Mouse (Mus musculus) right cerebral cortex, adult 18-20 months (tissue): ENCODE results near the gene Aven.

ENCODE experiments used
- DNase-seq: peaks from one replicate; pipeline ENCODE4 v3.0.0; 2022; ENCODE audit warnings: mixed read lengths

Aven gene

DNA sequence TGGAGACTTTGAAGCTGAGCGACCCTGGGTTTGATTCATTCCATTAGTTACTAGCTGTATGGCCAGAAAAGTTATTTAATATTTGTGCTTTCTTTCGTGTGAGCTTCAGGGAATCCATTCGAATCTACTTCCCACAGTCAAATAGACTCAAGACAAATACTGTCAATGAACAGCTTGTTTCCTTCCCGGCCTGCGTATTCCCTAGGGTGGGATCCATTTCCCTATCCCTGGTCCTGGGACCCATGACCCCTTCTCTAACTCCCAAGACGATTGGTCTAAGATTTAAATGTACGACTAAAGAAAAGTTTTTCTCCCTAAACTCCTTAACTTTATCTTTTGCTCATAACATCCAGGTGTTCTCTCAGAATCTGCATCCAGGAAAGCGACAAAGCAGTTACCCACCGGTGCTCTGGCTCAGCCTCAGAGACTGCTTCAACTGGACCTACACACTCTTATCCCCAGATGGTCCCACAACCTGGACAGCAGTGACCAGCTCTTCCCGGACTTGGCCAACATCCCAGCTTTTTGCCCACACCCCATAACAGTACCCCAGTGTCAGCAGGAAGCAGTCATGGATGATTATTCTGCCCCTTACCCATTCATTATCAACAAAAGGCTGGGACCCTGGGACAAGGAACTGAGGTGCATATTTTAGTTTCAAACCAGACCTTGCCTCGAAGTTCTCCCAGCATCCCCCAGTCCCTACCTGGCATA, 2.1 kb upstream of the Aven start:
- DNase-seq, result no peak

- no peak for DNase-seq
Observed at GRCm38 (mm10) chr2:112491629-112492028, 1.1 kb upstream of the Aven start.

DNA sequence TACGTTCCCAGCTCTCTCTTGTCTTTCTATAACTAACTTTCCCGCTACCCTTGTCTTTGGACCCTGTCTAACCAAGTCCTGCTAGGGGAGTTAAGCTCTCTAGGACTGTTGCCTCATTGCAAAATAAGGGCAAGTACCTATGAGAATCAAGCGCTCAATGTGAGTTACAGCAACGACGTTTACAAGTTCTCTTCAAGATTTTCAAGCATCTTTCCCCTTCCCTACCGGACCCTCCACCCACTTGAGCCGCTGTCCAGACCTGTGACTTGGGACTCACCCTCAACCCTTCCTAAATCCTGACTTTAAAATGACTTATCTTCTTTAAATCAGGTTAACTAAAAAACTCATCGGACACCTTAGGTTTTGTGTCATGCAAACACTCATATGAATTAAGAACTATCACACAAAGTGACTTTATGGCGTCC, 321 bp upstream of the Aven start:
- DNase-seq, result no peak

- DNase-seq, result no peak
Observed at GRCm38 (mm10) chr2:112493539-112494260, 936 bp downstream of the Aven start.

DNA sequence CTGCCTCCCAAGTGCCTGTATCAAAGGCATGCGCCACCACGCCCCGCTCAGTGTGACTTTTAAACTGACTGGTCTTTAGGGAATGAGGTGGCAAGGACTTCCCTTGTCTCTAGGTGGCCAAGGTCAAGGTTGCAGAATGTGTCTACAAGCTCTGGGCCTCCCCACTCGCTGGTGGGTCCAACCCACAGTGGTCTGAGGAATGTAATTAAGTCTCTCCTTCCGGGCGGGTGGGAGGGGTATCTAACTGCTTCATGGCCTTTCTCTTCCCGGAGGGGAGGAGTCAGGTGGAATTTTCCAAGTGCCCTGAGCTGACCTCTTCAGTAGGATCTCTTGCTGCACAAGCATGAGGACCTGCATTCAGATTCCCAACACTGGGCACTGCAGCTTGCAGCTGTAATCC, 5.1 kb downstream of the Aven start:
- no peak for DNase-seq

- DNase-seq, result peak; percentile 82
Observed at GRCm38 (mm10) chr2:112501209-112501608, 8.4 kb downstream of the Aven start.

DNA sequence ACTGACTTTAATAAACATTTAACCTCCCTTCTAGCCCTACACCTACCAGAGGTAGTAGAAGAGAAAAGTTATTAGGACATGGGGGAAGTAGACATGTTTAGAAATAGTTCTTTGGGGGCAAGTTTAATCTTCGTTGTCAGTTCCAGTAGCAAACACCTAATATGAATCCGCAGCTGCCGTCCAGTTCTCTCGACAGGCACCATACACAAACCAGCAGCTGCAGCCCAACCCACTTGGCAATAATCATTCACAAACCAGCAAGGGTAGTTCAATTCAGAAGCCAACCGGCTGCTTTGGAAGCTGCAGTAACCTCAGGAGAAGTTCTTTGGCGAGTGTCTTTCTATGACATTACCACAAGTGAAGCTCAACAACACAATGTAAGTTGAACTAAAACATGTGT, 11.2 kb downstream of the Aven start:
- no peak for DNase-seq

GRCm38 (mm10) chr2:112506841-112507435, 14.2 kb downstream of the Aven start:
- no peak for DNase-seq

GRCm38 (mm10) chr2:112507444-112507843, 14.7 kb downstream of the Aven start:
- no peak for DNase-seq

GRCm38 (mm10) chr2:112510140-112510539, 17.4 kb downstream of the Aven start:
- DNase-seq, result no peak

- no peak for DNase-seq
Observed at GRCm38 (mm10) chr2:112513036-112513435, 20.3 kb downstream of the Aven start.

DNA sequence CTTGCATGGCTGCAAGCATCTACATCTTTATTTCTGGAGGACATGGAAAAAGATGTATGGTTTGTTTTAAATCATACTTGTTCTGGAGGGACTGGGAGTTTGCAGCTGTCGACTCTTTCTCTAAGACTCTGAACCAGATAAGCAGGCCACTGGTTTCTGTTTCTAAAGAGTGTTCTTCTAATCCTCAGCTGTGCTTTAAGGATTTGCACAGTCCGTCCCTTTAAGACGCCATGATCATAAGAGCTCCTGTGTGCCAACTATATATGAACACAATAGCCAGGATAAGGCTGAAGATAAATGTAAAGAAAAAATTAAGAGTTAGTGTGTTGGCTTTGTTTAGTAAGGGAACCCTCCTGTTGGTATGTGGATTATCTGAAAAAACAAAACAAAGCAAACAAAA, 24.0 kb downstream of the Aven start:
- no peak for DNase-seq

GRCm38 (mm10) chr2:112517218-112517617, 24.5 kb downstream of the Aven start:
- DNase-seq, result no peak

DNA sequence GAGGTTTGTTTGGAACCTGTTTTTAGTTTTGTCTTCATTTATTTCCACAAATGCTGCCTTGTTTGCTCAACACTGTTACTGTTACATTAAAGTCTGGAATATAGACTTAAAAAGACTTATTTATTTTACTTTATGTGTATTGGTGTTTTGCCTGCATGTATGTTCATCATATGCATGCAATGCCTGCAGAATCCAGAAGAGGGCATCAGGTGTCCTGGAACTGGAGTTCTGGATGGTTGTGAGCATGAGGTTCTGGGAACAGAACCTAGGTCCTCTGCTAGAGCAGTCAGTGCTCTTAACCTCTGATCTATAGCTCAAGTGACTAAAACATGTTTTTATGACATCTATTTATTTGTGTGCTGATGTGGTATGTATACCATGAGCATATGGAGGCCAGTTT, 25.8 kb downstream of the Aven start:
- no peak for DNase-seq

- no peak for DNase-seq
Observed at GRCm38 (mm10) chr2:112520526-112521482, 28.0 kb downstream of the Aven start.

- DNase-seq, result no peak
Observed at GRCm38 (mm10) chr2:112526933-112527332, 34.2 kb downstream of the Aven start.

DNA sequence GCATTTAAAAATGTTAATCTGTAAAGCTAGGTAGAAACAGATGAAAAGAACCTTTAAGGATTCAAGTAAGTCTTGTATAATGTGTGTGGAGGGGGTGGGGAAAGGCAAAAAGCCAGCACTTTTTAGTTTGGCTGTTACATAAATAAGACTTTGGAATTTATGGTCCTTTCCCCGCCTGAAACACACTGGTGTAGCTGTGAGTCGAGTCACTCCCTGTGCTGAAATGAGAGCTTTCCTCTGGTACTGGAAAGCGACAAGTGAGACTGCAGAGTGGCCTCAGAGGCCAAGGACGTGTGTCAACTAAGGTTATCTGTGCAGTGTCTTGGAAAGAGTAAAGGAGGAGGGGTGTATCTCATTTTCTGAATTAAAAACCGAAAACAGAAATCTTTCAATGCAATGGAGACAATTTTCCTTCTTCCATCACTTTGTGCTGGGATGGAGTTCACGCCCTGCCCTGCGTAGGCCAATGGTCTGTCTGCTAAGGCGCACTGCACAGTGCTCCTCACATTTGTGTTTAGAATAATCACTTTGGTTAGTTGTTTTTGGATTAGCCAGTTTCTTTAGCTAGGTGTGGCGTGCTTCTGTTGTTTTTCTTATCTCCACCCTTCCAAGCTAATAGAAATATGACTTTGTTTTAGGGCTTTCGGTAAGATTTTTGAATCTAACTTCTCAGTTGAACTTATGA, 40.2 kb downstream of the Aven start:
- no peak for DNase-seq

GRCm38 (mm10) chr2:112534677-112535222, 42.0 kb downstream of the Aven start:
- DNase-seq, result no peak

- DNase-seq, result peak; percentile 14
Observed at GRCm38 (mm10) chr2:112538783-112539182, 46.0 kb downstream of the Aven start.

DNA sequence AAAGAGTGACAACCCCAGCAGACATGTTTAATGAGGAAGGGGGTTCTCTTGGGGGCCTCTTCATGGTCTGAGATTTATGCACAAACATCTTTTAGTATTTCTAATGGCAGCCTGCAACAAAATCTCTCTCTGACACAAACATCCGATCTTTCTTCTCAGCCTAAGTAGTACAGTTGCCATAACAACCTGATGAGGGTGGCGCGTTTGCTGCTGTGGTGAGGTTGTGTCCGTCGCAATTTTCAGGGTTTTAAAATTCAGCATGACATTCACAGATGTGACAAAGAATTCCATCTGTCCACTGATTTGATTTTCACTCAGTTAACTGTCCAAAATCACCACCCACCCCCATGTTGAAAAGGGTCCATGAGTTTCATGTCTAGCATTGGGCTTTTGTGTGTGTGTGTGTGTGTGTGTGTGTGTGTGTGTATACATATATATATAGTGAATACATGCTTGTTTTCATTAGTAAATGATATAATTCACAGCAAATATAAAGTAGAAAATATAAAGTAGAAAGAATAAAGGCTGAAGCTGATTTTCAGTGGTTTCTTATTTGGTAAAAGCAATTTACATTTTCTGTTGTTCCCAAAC, 49.0 kb downstream of the Aven start:
- DNase-seq, result peak; percentile 30

DNA sequence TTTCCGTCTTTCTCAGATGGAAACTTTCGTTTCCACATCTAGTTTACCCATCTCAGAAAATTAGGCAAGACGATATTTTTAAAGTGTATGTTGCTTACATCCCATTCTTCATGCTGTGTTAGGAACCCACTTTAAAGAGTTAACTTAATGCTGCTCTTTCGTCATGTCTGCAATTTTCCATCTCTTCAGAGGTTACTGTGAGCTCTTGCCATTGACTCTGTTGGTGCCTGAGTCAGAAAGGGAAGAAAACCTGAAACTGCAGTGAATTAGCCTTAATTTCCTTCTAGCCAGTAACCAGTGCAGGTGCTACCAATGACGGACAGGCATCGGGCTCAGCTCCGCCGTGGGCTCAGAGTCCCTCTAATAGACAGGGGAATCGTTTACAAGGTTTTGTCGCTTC, 63.8 kb downstream of the Aven start:
- DNase-seq, result no peak

- no peak for DNase-seq
Observed at GRCm38 (mm10) chr2:112557453-112557852, 64.7 kb downstream of the Aven start.
